Mouse (Mus musculus) heart, embryonic 16.5 days (tissue): ENCODE data around the gene Mettl23. TPM values are rescaled to one million over a fixed set of nuclear protein-coding genes. Genes with fewer than 3 reads are reported as not detected.

Experiments
- ATAC-seq: fragments of 200-750 bp; cut with Nextera tagmentation; replicated peaks from 2 replicates; pipeline ENCODE4 v1.8.0; 2017; ENCODE audit warnings: moderate number of reproducible peaks; ENCODE audit not compliant: insufficient read depth, low FRiP score; ENCODE audit errors: extremely low read depth
- H3K27ac ChIP-seq: fragments of 300-500 bp; sonication (generic); 2 replicates; pipeline ENCODE4 v1.5.1; 2014; ENCODE audit warnings: mild to moderate bottlenecking, low read length, control low read depth, moderate library complexity
- H3K27me3 ChIP-seq: fragments of 300-500 bp; sonication (generic); 2 replicates; pipeline ENCODE4 v1.6.1; 2014; ENCODE audit warnings: low read length, mixed read lengths; ENCODE audit not compliant: control insufficient read depth, insufficient read depth
- H3K36me3 ChIP-seq: fragments of 300-500 bp; sonication (generic); 2 replicates; pipeline ENCODE4 v1.6.1; 2014; ENCODE audit not compliant: control insufficient read depth, insufficient read depth
- H3K4me1 ChIP-seq: fragments of 300-500 bp; sonication (generic); 2 replicates; pipeline ENCODE4 v1.6.1; 2014; ENCODE audit warnings: low read length, mixed read lengths; ENCODE audit not compliant: control insufficient read depth, insufficient read depth
- H3K4me2 ChIP-seq: fragments of 300-500 bp; sonication (generic); 2 replicates; pipeline ENCODE4 v1.6.1; 2014; ENCODE audit warnings: low read depth, mild to moderate bottlenecking, control low read depth, low read length
- H3K4me3 ChIP-seq: fragments of 300-500 bp; sonication (generic); 2 replicates; pipeline ENCODE4 v1.5.1; 2014; ENCODE audit warnings: mild to moderate bottlenecking, control low read depth, low read length
- H3K9ac ChIP-seq: fragments of 300-500 bp; sonication (generic); 2 replicates; pipeline ENCODE4 v1.6.1; 2014; ENCODE audit warnings: low read length, control low read depth
- H3K9me3 ChIP-seq: fragments of 300-500 bp; sonication (generic); replicated peaks from 2 replicates; pipeline ENCODE4 v1.6.1; 2016; ENCODE audit warnings: low read length; ENCODE audit not compliant: control insufficient read depth
- WGBS: fragments of 180-500 bp; shearing (Covaris S2); extraction: QIAGEN DNeasy Blood & Tissue Kit; methylation state at CpG from one replicate; pipeline ENCODE4 v1.1.7; 2014; 5-methylcytosine and 5-hydroxymethylcytosine counted together
- polyA plus RNA-seq: library from polyadenylated mRNA; unstranded; fragments of >200 nt; fragmentation: Nextera tagmentation; extraction: Ambion mirVana; gene quantifications from 2 replicates; pipeline ENCODE4 v1.2.1, GENCODE M21; 2015

Gene Mettl23
- polyA plus RNA-seq, 1 experiment from 2014 or later: 69.8 TPM

DNA sequence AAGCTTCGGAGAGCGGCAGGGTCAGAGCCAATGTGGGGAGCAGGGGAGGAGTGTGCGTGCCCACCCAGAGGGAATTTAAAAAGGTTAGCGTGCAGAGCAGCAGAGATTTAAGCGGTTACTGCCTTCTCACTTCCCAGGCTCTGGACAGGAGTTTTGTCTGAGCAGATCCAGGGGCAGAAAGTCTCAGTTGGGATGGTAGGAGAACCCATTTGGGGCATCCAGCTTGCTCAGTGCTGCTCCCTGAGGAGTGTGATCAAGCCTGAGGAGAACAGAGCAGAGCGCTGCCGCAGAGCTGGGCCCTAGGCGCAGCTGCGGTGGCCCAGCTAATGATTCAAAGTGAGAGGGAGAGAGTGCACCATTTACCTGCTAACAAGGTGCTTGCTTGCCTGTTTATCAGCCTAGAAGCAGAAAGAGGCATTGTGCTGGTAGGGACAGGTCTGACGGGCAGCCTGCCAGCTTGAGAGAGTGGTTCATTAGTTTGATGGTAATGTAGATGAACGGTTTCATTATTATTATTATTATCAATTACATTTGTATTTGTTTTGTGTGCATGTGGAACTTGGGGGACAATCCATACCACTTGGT, 34.2 kb upstream of the Mettl23 start:
- Histone ChIP-seq H3K9me3 (no peaks in the 10 kb centered on the region), H3K4me2 (no peak overlapping the region), H3K27me3 (no peaks in the 10 kb centered on the region; the same call in 1 of the 2 replicates), H3K4me1 (peaks cover 30% of the 10 kb centered on the region), H3K36me3 (no peaks in the 10 kb centered on the region), H3K9ac (peak overlapping the region; percentile 21; the same call in 1 of the 2 replicates), H3K27ac (no peak overlapping the region), H3K4me3 (no peak overlapping the region)
- ATAC-seq: no peak
- 82% methylated on average over 11 of the region's 11 CpGs for WGBS

DNA sequence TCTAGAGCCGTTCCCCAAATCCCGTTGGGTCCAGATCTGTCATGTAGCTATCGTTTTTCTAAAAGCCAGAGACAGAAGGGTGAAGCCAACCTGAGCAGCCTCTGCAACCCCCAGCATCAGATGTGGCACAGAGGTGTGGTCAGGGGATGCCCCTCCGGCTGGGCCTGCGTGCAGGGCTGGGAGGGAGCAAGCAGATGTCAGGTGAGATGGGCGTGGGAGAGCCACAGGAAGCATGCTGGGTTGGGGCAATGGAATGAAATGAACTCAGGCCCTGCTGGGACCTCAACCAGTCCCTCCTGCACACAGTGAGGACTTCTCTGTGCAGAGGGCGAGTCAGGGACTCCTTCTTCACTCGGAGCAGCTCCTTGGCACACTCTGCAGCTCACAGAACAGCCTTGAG, 33.6 kb upstream of the Mettl23 start:
- Histone ChIP-seq H3K4me3 (no peak overlapping the region), H3K9ac (no peak overlapping the region), H3K27ac (no peak overlapping the region), H3K27me3 (no peaks in the 10 kb centered on the region; the same call in 1 of the 2 replicates), H3K4me2 (no peak overlapping the region), H3K4me1 (peaks cover 34% of the 10 kb centered on the region), H3K9me3 (no peaks in the 10 kb centered on the region), H3K36me3 (no peaks in the 10 kb centered on the region)
- WGBS: 72% methylated on average over 8 of the region's 8 CpGs
- no peak for ATAC-seq

DNA sequence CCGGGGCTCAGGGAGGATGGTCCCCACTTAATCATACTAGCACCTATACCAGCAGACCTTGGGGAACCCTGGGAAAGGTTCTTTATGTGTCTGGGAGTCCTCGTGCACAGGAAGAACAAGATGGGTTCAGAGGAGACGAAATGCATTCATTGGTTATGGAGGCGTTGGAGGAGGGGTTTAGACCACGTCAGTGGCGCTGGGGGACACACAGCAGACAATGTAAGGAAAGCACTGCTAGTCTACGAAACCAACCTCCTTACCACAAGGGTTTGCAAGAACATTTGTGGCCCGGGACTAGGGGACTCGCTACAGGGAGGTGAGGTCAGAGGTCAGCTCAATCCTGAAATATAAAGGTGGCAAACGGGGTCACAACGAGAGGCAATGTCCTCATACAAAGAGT, 32.5 kb upstream of the Mettl23 start:
- Histone ChIP-seq H3K9ac (no peak overlapping the region), H3K4me3 (no peak overlapping the region), H3K27ac (no peak overlapping the region), H3K9me3 (no peaks in the 10 kb centered on the region), H3K36me3 (no peaks in the 10 kb centered on the region), H3K27me3 (no peaks in the 10 kb centered on the region; the same call in 1 of the 2 replicates), H3K4me2 (no peak overlapping the region), H3K4me1 (peaks cover 43% of the 10 kb centered on the region)
- ATAC-seq: no peak
- 80% methylated on average over 11 of the region's 11 CpGs for WGBS

DNA sequence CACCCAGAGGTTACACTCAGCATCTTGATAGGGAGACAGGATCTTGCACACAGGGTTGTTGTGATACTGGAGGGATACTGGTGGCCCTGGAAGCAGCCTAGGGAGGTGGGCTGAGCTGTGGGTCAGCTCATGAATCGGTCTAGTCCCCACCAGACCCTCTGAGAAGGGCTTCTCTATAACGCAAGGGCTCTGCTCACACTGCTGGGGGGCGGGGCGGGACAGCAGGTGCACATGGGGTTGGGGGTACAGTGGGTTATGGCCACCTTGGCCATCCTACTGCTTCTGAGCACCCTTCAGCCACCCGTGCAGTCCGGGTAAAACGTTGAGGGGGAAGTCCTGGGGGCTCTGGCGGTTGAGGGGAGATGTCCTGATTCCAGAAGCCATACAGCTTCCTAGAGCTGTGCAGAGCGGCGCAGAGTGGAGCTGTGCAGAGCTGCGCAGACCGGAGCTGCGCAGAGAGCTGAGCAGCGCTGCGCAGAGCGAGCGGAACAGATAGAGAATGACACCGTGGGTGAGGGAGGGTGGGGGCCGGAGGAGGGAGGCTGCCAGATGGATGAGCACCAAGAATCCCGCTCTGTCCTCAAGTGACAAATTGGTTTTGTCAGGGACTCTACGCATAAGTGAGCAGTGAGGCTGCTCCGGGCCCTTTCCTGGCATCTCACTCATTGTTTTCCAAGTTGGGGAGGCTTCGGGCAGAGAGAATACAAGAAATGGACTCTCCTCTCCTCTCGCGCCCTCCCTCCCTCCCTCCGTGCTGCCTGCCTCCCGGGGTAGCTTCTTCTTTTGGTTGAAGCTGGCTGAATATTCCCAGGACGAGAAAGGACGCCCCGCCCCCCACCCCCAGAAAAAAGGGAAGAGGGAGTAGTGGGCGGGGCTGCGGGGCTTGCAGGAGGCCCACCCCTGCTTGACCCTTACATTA, 31.8 kb upstream of the Mettl23 start:
- H3K9me3 ChIP-seq: no peaks in the 10 kb centered on the region
- peak; percentile 71 for ATAC-seq
- H3K36me3 ChIP-seq: no peaks in the 10 kb centered on the region
- no peaks in the 10 kb centered on the region; the same call in 1 of the 2 replicates for H3K27me3 ChIP-seq
- H3K4me1 ChIP-seq: peaks cover 44% of the 10 kb centered on the region
- H3K4me2 ChIP-seq: peak overlapping the region; percentile 77
- WGBS: 11% methylated on average over 27 of the region's 32 CpGs
- H3K9ac ChIP-seq: peak overlapping the region; percentile 66
- H3K27ac ChIP-seq: peak overlapping the region; percentile 73
- H3K4me3 ChIP-seq: peak overlapping the region; percentile 54

DNA sequence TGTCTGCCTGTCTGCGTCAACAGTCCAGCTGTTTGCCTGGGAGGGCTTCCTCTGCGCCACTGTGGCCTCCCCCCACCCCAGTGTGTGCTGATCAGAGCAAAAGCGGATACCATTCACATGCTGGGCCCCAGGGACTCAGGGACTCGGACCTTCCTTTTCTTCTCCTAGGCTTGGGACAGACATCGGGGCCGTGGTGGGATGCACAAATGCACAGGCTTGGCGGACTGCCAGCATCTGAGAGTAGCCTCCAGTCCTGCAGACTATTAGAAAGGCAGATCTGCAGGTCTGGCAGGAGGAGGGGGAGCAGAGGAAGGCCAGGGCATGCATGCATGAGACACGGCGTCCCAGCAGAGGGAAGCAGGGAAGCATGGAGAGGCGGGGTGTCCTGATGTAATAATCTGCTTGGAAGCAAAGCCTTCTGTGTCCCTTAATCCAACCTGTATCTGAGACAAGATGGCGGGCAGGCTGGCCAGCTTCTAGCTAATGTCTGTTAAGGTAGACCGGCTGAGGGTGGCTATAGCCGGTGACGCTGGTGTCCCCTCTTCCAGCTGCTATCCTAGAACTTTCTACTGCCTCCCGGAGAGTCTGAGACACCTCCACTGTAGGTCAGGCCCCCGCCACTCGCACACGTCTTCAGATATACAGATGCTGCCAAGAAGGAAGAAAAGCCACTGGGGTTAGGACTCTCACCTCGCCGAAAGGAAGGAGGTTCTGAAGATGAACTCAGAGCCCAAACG, 30.1 kb upstream of the Mettl23 start:
- Histone ChIP-seq H3K27me3 (no peaks in the 10 kb centered on the region; the same call in 1 of the 2 replicates), H3K4me1 (peaks cover 46% of the 10 kb centered on the region), H3K9ac (peak overlapping the region; percentile 62), H3K4me2 (no peak overlapping the region; the same call in 1 of the 2 replicates), H3K9me3 (no peaks in the 10 kb centered on the region), H3K36me3 (no peaks in the 10 kb centered on the region), H3K27ac (peak overlapping the region; percentile 72), H3K4me3 (no peak overlapping the region)
- peak; percentile 24 for ATAC-seq
- WGBS: 47% methylated on average over 21 of the region's 21 CpGs

DNA sequence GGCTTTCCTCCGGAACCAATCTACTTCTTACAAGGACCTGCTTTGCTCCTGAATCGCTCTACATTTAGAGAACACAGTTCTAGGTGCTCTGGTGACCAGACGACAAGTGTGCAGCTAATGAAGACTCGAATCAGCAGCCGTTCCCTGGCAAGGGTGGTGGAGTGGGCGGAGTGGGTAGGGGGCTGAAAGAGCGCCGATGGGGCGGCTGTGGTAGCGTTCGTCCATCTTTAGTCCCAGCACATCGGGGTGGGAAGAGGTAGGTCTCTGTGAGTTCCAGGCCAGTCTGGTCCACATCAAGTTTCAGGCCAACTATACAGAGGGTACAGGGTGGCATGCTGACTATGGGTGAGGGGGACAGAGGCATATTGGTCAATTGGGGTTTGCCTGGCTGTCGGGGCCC, 29.5 kb upstream of the Mettl23 start:
- no peaks in the 10 kb centered on the region; the same call in 1 of the 2 replicates for H3K27me3 ChIP-seq
- H3K27ac ChIP-seq: peak overlapping the region; percentile 72
- peak overlapping the region; percentile 29; the same call in 1 of the 2 replicates for H3K9ac ChIP-seq
- H3K4me2 ChIP-seq: no peak overlapping the region
- no peak for ATAC-seq
- no peaks in the 10 kb centered on the region for H3K9me3 ChIP-seq
- H3K36me3 ChIP-seq: no peaks in the 10 kb centered on the region
- WGBS: 78% methylated on average over 13 of the region's 13 CpGs
- peaks cover 46% of the 10 kb centered on the region for H3K4me1 ChIP-seq
- no peak overlapping the region for H3K4me3 ChIP-seq

DNA sequence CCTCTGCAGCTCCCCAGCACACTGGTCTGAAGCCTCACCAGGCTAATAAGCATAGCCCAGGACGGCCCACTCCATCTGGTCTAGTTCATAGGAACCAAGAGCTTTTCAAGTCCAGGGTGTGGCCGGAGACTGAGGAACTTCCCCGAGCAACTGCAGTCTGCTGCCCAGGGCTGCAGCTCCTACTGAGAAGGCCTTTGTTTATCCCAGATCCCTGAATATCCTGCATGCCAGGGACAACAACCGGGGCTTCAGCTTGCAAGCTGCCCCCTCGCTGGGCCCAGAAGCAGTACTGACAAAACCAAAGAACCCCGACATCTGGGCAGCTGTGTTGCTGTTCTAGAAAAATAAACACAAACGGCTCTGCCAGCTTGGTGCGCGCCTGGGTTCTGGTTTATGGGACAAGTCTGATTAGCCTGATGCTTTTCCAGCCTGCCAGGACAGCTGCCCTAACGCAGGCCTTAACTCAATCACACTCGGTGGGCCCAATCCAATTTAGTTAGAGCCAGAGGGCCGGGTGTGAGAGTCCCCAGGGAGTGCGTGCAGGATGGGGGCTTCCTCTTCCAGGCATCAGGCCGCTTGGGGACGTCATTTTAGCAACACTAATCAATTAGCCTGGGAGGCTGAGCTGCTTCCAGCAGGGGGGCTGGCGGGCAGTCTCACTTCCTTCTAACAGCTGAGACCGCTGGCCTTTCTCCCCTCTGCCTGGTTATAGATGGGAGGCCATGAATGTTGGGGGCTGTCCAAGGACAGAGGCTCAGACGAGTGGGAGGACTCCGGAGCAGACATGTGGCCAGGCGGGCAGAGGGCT, 28.8 kb upstream of the Mettl23 start:
- H3K9me3 ChIP-seq: no peaks in the 10 kb centered on the region
- H3K27ac ChIP-seq: peak overlapping the region; percentile 72
- H3K27me3 ChIP-seq: no peaks in the 10 kb centered on the region
- no peaks in the 10 kb centered on the region for H3K36me3 ChIP-seq
- H3K4me3 ChIP-seq: no peak overlapping the region
- H3K4me2 ChIP-seq: 0 out of 2 replicates have a peak overlapping the region, but pooled peaks have one; percentile 21
- H3K9ac ChIP-seq: peak overlapping the region; percentile 0
- 33% methylated on average over 20 of the region's 20 CpGs for whole genome bisulfite sequencing
- peak; percentile 8 for ATAC-seq
- H3K4me1 ChIP-seq: peaks cover 48% of the 10 kb centered on the region

DNA sequence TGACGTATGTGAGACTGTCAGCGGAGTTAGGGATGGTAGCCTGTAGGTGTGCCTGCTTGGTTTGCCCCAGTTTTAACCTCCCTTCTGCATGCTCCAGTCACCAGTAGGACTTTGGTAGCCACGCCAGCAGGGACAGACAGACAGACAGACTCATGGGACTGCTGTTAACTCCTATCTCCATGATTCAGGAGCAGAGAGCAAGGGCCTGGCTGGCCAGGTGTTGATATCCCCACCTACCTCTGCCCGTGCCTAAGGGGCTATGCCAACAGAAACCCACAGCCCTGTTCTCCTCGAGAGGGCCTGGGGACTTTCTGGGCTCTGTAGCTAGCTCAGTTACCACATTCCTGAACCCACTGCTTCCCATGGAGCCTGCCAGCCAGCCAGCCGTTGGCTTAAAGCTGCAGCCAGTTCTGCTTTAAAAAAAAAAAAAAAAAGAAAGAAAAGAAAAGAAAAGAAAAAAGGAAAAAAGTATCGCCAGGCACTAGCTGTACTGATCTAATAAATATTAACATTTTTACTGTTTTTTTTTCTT, 28.1 kb upstream of the Mettl23 start:
- WGBS: 27% methylated on average over 7 of the region's 7 CpGs
- no peak overlapping the region for H3K4me3 ChIP-seq
- H3K9me3 ChIP-seq: no peaks in the 10 kb centered on the region
- H3K9ac ChIP-seq: peak overlapping the region; percentile 0
- no peaks in the 10 kb centered on the region for H3K36me3 ChIP-seq
- 0 out of 2 replicates have a peak overlapping the region, but pooled peaks have one; percentile 21 for H3K4me2 ChIP-seq
- peaks cover 55% of the 10 kb centered on the region for H3K4me1 ChIP-seq
- peak overlapping the region; percentile 72 for H3K27ac ChIP-seq
- ATAC-seq: no peak
- no peaks in the 10 kb centered on the region for H3K27me3 ChIP-seq
